Mouse (Mus musculus): Measurements from ENCODE around the gene Rnf10. TPM values are rescaled to one million over a fixed set of nuclear protein-coding genes. Genes with fewer than 3 reads are reported as not detected.

Rnf10 gene
- polyA plus RNA-seq, 1 experiment from 2014 or later: 121 TPM

- ATAC-seq (ENCODE audit: extremely low read depth, insufficient number of reproducible peaks, low FRiP score, low TSS enrichment): no peak
- Histone ChIP-seq H3K4me1 (peaks cover 22% of the 10 kb centered on the region), H3K4me3 (no peak overlapping the region), H3K27ac (replicated peaks) (no peak overlapping the region), H3K4me2 (no peak overlapping the region), H3K9me3 (no peaks in the 10 kb centered on the region), H3K9ac (no peak overlapping the region), H3K36me3 (no peaks in the 10 kb centered on the region), H3K27me3 (replicated peaks) (peaks cover 32% of the 10 kb centered on the region)
- WGBS: 78% methylated on average over 9 of the region's 9 CpGs
Observed at GRCm38 (mm10) chr5:115212451-115212850, 60.2 kb downstream of the Rnf10 start.

GRCm38 (mm10) chr5:115210380-115210779 lies 62.3 kb downstream of the Rnf10 start:
- Histone ChIP-seq H3K27me3 (replicated peaks) (peaks cover 30% of the 10 kb centered on the region), H3K4me1 (peaks cover 18% of the 10 kb centered on the region), H3K9ac (no peak overlapping the region), H3K9me3 (no peaks in the 10 kb centered on the region), H3K4me2 (no peak overlapping the region), H3K36me3 (no peaks in the 10 kb centered on the region), H3K4me3 (no peak overlapping the region), H3K27ac (replicated peaks) (no peak overlapping the region)
- ATAC-seq (ENCODE audit: extremely low read depth, insufficient number of reproducible peaks, low FRiP score, low TSS enrichment): no peak
- WGBS: 11% methylated on average over 1 of the region's 1 CpGs

GRCm38 (mm10) chr5:115208601-115209000 lies 64.1 kb downstream of the Rnf10 start:
- Histone ChIP-seq H3K4me3 (no peak overlapping the region), H3K27ac (replicated peaks) (no peak overlapping the region), H3K4me1 (peaks cover 25% of the 10 kb centered on the region), H3K27me3 (replicated peaks) (peaks cover 37% of the 10 kb centered on the region), H3K4me2 (no peak overlapping the region), H3K9ac (no peak overlapping the region), H3K9me3 (no peaks in the 10 kb centered on the region), H3K36me3 (no peaks in the 10 kb centered on the region)
- no peak for ATAC-seq (ENCODE audit: extremely low read depth, insufficient number of reproducible peaks, low FRiP score, low TSS enrichment)
- 50% methylated on average over 5 of the region's 5 CpGs for WGBS

- Histone ChIP-seq H3K27me3 (replicated peaks) (peaks cover 44% of the 10 kb centered on the region), H3K4me2 (no peak overlapping the region), H3K4me1 (peaks cover 25% of the 10 kb centered on the region), H3K27ac (replicated peaks) (no peak overlapping the region), H3K36me3 (no peaks in the 10 kb centered on the region), H3K9ac (no peak overlapping the region), H3K9me3 (no peaks in the 10 kb centered on the region), H3K4me3 (no peak overlapping the region)
- ATAC-seq (ENCODE audit: extremely low read depth, insufficient number of reproducible peaks, low FRiP score, low TSS enrichment): no peak
- 15% methylated on average over 10 of the region's 16 CpGs for WGBS
Observed at GRCm38 (mm10) chr5:115207892-115208291, 64.8 kb downstream of the Rnf10 start.

GRCm38 (mm10) chr5:115207244-115207643 lies 65.5 kb downstream of the Rnf10 start:
- Histone ChIP-seq H3K4me2 (no peak overlapping the region), H3K27me3 (replicated peaks) (peaks cover 42% of the 10 kb centered on the region), H3K36me3 (no peaks in the 10 kb centered on the region), H3K4me3 (no peak overlapping the region), H3K4me1 (peaks cover 25% of the 10 kb centered on the region), H3K9ac (no peak overlapping the region), H3K9me3 (no peaks in the 10 kb centered on the region), H3K27ac (replicated peaks) (no peak overlapping the region)
- ATAC-seq (ENCODE audit: extremely low read depth, insufficient number of reproducible peaks, low FRiP score, low TSS enrichment): no peak
- 60% methylated on average over 5 of the region's 5 CpGs for WGBS

GRCm38 (mm10) chr5:115204562-115205311 lies 68.0 kb downstream of the Rnf10 start:
- peaks cover 16% of the 10 kb centered on the region for H3K4me1 ChIP-seq
- peaks cover 42% of the 10 kb centered on the region for H3K27me3 ChIP-seq (replicated peaks)
- 5% methylated on average over 31 of the region's 31 CpGs for WGBS
- peak overlapping the region; percentile 49 for H3K4me3 ChIP-seq
- H3K36me3 ChIP-seq: no peaks in the 10 kb centered on the region
- H3K27ac ChIP-seq (replicated peaks): no peak overlapping the region
- H3K4me2 ChIP-seq: peak overlapping the region; percentile 75
- peak overlapping the region; percentile 73 for H3K9ac ChIP-seq
- ATAC-seq (ENCODE audit: extremely low read depth, insufficient number of reproducible peaks, low FRiP score, low TSS enrichment): no peak
- H3K9me3 ChIP-seq: no peaks in the 10 kb centered on the region

GRCm38 (mm10) chr5:115203735-115204561 lies 68.8 kb downstream of the Rnf10 start:
- no peak for ATAC-seq (ENCODE audit: extremely low read depth, insufficient number of reproducible peaks, low FRiP score, low TSS enrichment)
- Histone ChIP-seq H3K4me3 (peak overlapping the region; percentile 49), H3K4me2 (peak overlapping the region; percentile 75), H3K27me3 (replicated peaks) (peaks cover 42% of the 10 kb centered on the region), H3K9ac (peak overlapping the region; percentile 73), H3K36me3 (no peaks in the 10 kb centered on the region), H3K27ac (replicated peaks) (no peak overlapping the region), H3K4me1 (peaks cover 16% of the 10 kb centered on the region), H3K9me3 (no peaks in the 10 kb centered on the region)
- 17% methylated on average over 23 of the region's 23 CpGs for WGBS

- Histone ChIP-seq H3K36me3 (no peaks in the 10 kb centered on the region), H3K4me3 (peak overlapping the region; percentile 62), H3K27ac (replicated peaks) (no peak overlapping the region), H3K4me1 (peaks cover 23% of the 10 kb centered on the region), H3K9ac (no peak overlapping the region), H3K9me3 (no peaks in the 10 kb centered on the region), H3K27me3 (replicated peaks) (peaks cover 74% of the 10 kb centered on the region), H3K4me2 (peak overlapping the region; percentile 99)
- no peak for ATAC-seq (ENCODE audit: extremely low read depth, insufficient number of reproducible peaks, low FRiP score, low TSS enrichment)
- 4% methylated on average over 12 of the region's 12 CpGs for WGBS
Observed at GRCm38 (mm10) chr5:115194626-115195221, 78.0 kb downstream of the Rnf10 start.

GRCm38 (mm10) chr5:115193669-115194625 lies 78.8 kb downstream of the Rnf10 start, which contains the start of gene Cabp1:
Gene Cabp1 (minus strand): TSS chr5:115194381.
- peaks cover 81% of the 10 kb centered on the region for H3K27me3 ChIP-seq (replicated peaks)
- H3K9me3 ChIP-seq: no peaks in the 10 kb centered on the region
- no peak within 1 kb of the TSS for H3K27ac ChIP-seq (replicated peaks)
- H3K9ac ChIP-seq: peak within 1 kb of the TSS; percentile 71
- H3K4me1 ChIP-seq: peaks cover 23% of the 10 kb centered on the region
- no peaks in the 10 kb centered on the region for H3K36me3 ChIP-seq
- under 1% methylated on average over 87 of the region's 116 CpGs for WGBS
- peak within 1 kb of the TSS; percentile 62 for H3K4me3 ChIP-seq
- H3K4me2 ChIP-seq: peak within 1 kb of the TSS; percentile 99
- no peak for ATAC-seq (ENCODE audit: extremely low read depth, insufficient number of reproducible peaks, low FRiP score, low TSS enrichment)

GRCm38 (mm10) chr5:115193226-115193625 lies 79.5 kb downstream of the Rnf10 start:
- no peak for ATAC-seq (ENCODE audit: extremely low read depth, insufficient number of reproducible peaks, low FRiP score, low TSS enrichment)
- Histone ChIP-seq H3K9ac (peak overlapping the region; percentile 71), H3K36me3 (no peaks in the 10 kb centered on the region), H3K4me2 (peak overlapping the region; percentile 99), H3K27ac (replicated peaks) (no peak overlapping the region), H3K9me3 (peaks cover 4% of the 10 kb centered on the region; the same call in 1 of the 2 replicates), H3K4me3 (peak overlapping the region; percentile 62), H3K4me1 (peaks cover 23% of the 10 kb centered on the region), H3K27me3 (replicated peaks) (peaks cover 82% of the 10 kb centered on the region)
- WGBS: under 1% methylated on average over 34 of the region's 34 CpGs
